Mouse (Mus musculus): ENCODE measurements around the gene Mitf. TPM values are rescaled to one million over a fixed set of nuclear protein-coding genes. Genes with fewer than 3 reads are reported as not detected.
A peak's percentile ranks its signal among the peaks of the same experiment; 100 is the strongest.

The Mitf gene
- polyA plus RNA-seq (2014; fragmentation: Nextera tagmentation; extraction: Ambion mirVana), result 3.1 and 3.5 TPM in 2 replicates

DNA sequence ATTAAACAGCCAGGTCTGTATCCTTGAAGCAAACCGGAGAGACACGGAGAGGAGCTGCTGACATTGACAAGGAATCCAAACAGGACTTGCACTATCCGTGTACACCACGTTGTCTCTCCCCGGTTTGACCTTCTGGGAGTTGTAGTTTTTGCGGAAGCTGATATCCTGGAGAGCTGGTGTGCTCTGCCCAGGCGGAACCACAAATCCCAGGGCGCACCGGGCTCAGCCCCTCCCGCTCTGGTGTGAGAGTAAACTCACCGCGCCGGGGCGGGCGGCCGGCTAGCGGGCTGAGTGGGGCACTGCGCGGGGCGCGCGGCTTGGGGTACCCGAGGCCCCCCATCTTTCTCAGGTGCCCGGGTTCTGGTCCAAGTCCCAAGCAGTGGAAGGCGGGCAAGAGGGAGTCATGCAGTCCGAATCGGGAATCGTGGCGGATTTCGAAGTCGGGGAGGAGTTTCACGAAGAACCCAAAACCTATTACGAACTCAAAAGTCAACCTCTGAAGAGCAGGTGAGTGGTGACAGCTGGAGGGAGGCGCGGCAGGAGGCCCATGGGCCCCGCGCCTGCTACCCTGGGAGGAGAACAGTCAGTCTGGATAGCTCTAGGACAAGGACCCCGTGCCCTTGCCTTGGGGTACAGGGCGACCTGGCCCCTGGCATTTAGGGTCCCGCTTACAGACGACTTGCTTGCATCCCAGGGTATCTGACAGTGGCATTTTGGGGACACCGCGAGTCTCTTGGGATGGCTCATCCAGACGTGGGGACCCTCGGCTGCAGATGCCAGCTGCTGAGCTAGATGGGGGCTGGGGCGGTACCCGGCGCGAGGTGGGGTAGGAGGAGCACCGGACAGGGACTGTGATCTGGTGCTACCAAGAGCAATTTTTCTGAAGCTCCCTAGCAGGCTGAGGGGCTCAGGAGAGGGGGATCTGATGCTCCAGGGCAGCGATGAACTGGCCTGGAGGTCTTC is at the start of gene Mitf:
Gene Mitf, plus strand, starts transcription at position 272 of the 963 bp plus-strand sequence.
- Histone ChIP-seq H3K4me3 (ENCODE audit: low read depth, low read length) (peak within 1 kb of the TSS; percentile 67), H3K27ac (ENCODE audit: low read length) (no peak within 1 kb of the TSS), H3K4me2 (replicated peaks; ENCODE audit: low read depth, low read length) (peak within 1 kb of the TSS; percentile 93), H3K9me3 (ENCODE audit: control insufficient read depth, low read depth, low read length) (no peaks in the 10 kb centered on the region), H3K36me3 (ENCODE audit: control insufficient read depth, insufficient read depth, low read length) (no peaks in the 10 kb centered on the region), H3K27me3 (ENCODE audit: control insufficient read depth, insufficient read depth, low read length) (no peaks in the 10 kb centered on the region), H3K9ac (replicated peaks; ENCODE audit: low read depth, low read length) (peak within 1 kb of the TSS; percentile 42), H3K4me1 (ENCODE audit: control insufficient read depth, insufficient read depth, low read length) (no peaks in the 10 kb centered on the region)
- WGBS, result under 1% methylated on average over 51 of the region's 51 CpGs
- peak; percentile 95 for ATAC-seq (ENCODE audit: insufficient number of reproducible peaks, insufficient read depth, low FRiP score, low read depth)

DNA sequence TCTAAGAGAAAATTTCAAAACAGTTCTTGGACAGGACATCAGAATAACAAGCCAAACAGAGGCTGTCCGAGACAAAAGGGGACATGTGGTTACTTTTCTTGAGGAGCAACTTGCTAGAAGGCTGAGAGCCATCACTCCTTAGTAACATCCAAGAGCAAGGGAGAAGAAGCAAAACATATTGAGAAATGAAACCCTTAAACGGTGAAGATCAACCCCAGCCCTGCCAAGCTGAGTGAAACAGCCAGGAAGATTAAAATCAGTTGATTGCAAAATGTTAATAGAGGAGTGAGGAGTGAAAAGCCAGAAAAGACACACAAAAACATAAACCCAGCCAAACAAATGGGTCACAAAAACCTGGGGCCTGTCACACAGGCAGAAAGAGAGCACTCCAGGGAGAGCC is 49.5 kb upstream of the Mitf start:
- Histone ChIP-seq H3K27me3 (ENCODE audit: control insufficient read depth, insufficient read depth, low read length) (no peaks in the 10 kb centered on the region), H3K9me3 (ENCODE audit: control insufficient read depth, low read depth, low read length) (no peaks in the 10 kb centered on the region), H3K36me3 (ENCODE audit: control insufficient read depth, insufficient read depth, low read length) (no peaks in the 10 kb centered on the region), H3K4me2 (replicated peaks; ENCODE audit: low read depth, low read length) (no peak overlapping the region), H3K27ac (ENCODE audit: low read length) (no peak overlapping the region), H3K9ac (replicated peaks; ENCODE audit: low read depth, low read length) (no peak overlapping the region), H3K4me1 (ENCODE audit: control insufficient read depth, insufficient read depth, low read length) (no peaks in the 10 kb centered on the region), H3K4me3 (ENCODE audit: low read depth, low read length) (no peak overlapping the region)
- ATAC-seq (ENCODE audit: insufficient number of reproducible peaks, insufficient read depth, low FRiP score, low read depth), result no peak
- WGBS, result 75% methylated on average over 2 of the region's 2 CpGs

DNA sequence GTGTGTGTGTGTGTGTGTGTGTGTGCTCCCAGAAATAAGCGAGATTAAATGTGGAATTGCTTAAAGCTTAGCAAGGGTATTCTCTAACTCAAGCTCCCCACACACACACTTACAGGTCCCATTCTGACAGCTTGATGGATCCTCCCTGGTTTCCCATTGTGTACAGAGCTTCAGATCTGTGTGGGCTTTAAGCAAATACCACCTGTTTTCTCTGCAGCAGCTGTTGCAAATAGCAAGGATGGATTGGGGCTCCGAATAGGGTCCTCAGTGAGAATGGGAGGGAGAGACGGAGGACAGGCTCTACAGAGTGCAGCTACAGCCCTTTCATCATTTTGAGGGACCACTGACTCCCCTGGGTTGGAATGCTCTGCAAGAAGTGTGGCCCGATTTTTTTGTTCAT is 48.0 kb upstream of the Mitf start:
- Histone ChIP-seq H3K4me2 (replicated peaks; ENCODE audit: low read depth, low read length) (no peak overlapping the region), H3K9ac (replicated peaks; ENCODE audit: low read depth, low read length) (no peak overlapping the region), H3K27me3 (ENCODE audit: control insufficient read depth, insufficient read depth, low read length) (no peaks in the 10 kb centered on the region), H3K36me3 (ENCODE audit: control insufficient read depth, insufficient read depth, low read length) (no peaks in the 10 kb centered on the region), H3K27ac (ENCODE audit: low read length) (no peak overlapping the region), H3K4me1 (ENCODE audit: control insufficient read depth, insufficient read depth, low read length) (no peaks in the 10 kb centered on the region), H3K9me3 (ENCODE audit: control insufficient read depth, low read depth, low read length) (no peaks in the 10 kb centered on the region), H3K4me3 (ENCODE audit: low read depth, low read length) (no peak overlapping the region)
- 40% methylated on average over 4 of the region's 4 CpGs for WGBS
- no peak for ATAC-seq (ENCODE audit: insufficient number of reproducible peaks, insufficient read depth, low FRiP score, low read depth)

DNA sequence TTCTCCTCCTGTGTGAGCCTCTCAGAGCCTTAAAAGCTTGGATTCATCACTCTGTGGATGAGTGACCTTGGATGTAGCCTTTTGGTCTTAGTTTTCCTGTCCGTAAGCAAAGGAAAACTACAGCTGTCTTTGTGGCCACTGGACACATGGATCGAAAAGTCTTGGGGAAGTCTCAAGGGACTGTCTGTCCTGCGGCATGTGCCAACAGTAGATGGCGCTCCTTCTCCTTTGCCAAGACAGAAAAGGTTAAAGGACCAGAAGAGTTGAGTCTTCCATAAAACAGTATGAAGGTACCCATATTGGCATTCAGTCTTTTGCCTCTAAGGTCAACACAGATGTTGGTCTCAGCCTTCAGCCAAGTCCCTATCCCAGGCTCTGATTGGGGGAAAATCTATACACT is 47.6 kb upstream of the Mitf start:
- Histone ChIP-seq H3K4me3 (ENCODE audit: low read depth, low read length) (no peak overlapping the region), H3K4me2 (replicated peaks; ENCODE audit: low read depth, low read length) (no peak overlapping the region), H3K27me3 (ENCODE audit: control insufficient read depth, insufficient read depth, low read length) (no peaks in the 10 kb centered on the region), H3K27ac (ENCODE audit: low read length) (no peak overlapping the region), H3K36me3 (ENCODE audit: control insufficient read depth, insufficient read depth, low read length) (no peaks in the 10 kb centered on the region), H3K4me1 (ENCODE audit: control insufficient read depth, insufficient read depth, low read length) (no peaks in the 10 kb centered on the region), H3K9ac (replicated peaks; ENCODE audit: low read depth, low read length) (no peak overlapping the region), H3K9me3 (ENCODE audit: control insufficient read depth, low read depth, low read length) (no peaks in the 10 kb centered on the region)
- no peak for ATAC-seq (ENCODE audit: insufficient number of reproducible peaks, insufficient read depth, low FRiP score, low read depth)
- 8% methylated on average over 4 of the region's 4 CpGs for WGBS

DNA sequence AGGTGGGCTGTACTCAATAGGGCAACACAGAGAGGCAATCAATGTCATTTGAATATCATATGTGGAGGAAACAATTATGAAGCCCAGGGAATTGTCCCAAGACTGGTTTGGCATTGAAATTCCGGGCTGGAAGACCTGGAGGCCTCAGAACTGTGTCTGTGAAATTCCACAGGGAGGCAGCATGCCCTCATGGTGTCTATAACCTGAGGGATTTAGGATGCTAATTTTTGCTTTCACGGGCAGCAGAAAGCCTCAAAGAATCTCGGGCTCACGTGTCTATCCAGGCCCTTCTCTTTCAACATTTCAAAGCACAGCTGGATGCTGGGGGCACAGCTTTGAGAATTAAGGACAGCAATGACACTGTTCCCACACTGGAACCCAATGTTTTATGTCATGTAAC is 45.5 kb upstream of the Mitf start:
- H3K4me3 ChIP-seq (ENCODE audit: low read depth, low read length), result no peak overlapping the region
- no peaks in the 10 kb centered on the region for H3K9me3 ChIP-seq (ENCODE audit: control insufficient read depth, low read depth, low read length)
- H3K27ac ChIP-seq (ENCODE audit: low read length), result no peak overlapping the region
- no peak overlapping the region for H3K9ac ChIP-seq (replicated peaks; ENCODE audit: low read depth, low read length)
- 20% methylated on average over 4 of the region's 4 CpGs for WGBS
- no peaks in the 10 kb centered on the region for H3K4me1 ChIP-seq (ENCODE audit: control insufficient read depth, insufficient read depth, low read length)
- ATAC-seq (ENCODE audit: insufficient number of reproducible peaks, insufficient read depth, low FRiP score, low read depth), result no peak
- no peaks in the 10 kb centered on the region for H3K36me3 ChIP-seq (ENCODE audit: control insufficient read depth, insufficient read depth, low read length)
- H3K27me3 ChIP-seq (ENCODE audit: control insufficient read depth, insufficient read depth, low read length), result no peaks in the 10 kb centered on the region
- no peak overlapping the region for H3K4me2 ChIP-seq (replicated peaks; ENCODE audit: low read depth, low read length)

DNA sequence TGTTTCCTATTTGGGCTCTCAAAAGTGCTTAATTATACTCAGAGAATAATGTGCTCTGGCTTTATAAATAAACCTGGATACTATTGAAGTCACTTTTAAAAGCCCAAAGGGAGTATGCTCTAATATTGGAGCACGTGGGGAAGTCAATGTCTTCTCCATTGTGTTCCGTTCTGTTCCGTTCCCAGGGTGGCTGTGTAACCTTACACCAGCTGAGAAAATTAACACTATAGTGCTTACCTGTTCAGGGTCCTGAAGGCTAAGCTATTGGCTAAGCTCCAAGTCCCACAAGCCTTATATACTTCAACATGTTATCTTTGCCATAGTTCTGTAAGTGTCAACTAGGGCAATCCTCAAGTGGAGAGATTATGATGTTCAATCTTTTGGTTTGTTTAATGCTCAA is 42.9 kb upstream of the Mitf start:
- no peak overlapping the region for H3K27ac ChIP-seq (ENCODE audit: low read length)
- no peak overlapping the region for H3K4me2 ChIP-seq (replicated peaks; ENCODE audit: low read depth, low read length)
- no peaks in the 10 kb centered on the region for H3K27me3 ChIP-seq (ENCODE audit: control insufficient read depth, insufficient read depth, low read length)
- 24% methylated on average over 3 of the region's 3 CpGs for WGBS
- no peaks in the 10 kb centered on the region for H3K9me3 ChIP-seq (ENCODE audit: control insufficient read depth, low read depth, low read length)
- H3K36me3 ChIP-seq (ENCODE audit: control insufficient read depth, insufficient read depth, low read length), result no peaks in the 10 kb centered on the region
- H3K9ac ChIP-seq (replicated peaks; ENCODE audit: low read depth, low read length), result no peak overlapping the region
- no peak overlapping the region for H3K4me3 ChIP-seq (ENCODE audit: low read depth, low read length)
- no peak for ATAC-seq (ENCODE audit: insufficient number of reproducible peaks, insufficient read depth, low FRiP score, low read depth)
- H3K4me1 ChIP-seq (ENCODE audit: control insufficient read depth, insufficient read depth, low read length), result no peaks in the 10 kb centered on the region

DNA sequence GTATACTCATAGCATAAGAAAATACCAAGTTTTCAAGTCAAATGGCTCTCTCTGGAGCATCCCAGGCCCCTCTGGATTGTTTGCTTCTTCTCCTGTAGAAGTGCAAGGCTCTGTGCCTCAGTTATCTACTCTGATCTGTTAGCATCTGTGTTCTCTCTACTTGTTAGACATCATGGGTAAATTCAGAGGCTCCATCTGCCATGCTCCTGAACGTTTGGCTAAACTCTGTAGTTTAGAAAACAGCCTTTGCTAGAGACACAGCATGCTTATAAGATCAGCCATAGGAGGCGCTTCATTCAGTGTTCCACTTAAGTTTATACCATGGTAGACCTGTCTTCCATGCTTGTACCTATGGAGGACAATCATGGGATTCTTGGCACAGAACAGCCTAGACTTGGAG is 39.0 kb upstream of the Mitf start:
- Histone ChIP-seq H3K4me2 (replicated peaks; ENCODE audit: low read depth, low read length) (no peak overlapping the region), H3K36me3 (ENCODE audit: control insufficient read depth, insufficient read depth, low read length) (no peaks in the 10 kb centered on the region), H3K27ac (ENCODE audit: low read length) (no peak overlapping the region), H3K4me3 (ENCODE audit: low read depth, low read length) (no peak overlapping the region), H3K27me3 (ENCODE audit: control insufficient read depth, insufficient read depth, low read length) (no peaks in the 10 kb centered on the region), H3K9ac (replicated peaks; ENCODE audit: low read depth, low read length) (no peak overlapping the region), H3K9me3 (ENCODE audit: control insufficient read depth, low read depth, low read length) (no peaks in the 10 kb centered on the region), H3K4me1 (ENCODE audit: control insufficient read depth, insufficient read depth, low read length) (no peaks in the 10 kb centered on the region)
- 74% methylated on average over 2 of the region's 2 CpGs for WGBS
- ATAC-seq (ENCODE audit: insufficient number of reproducible peaks, insufficient read depth, low FRiP score, low read depth), result no peak

DNA sequence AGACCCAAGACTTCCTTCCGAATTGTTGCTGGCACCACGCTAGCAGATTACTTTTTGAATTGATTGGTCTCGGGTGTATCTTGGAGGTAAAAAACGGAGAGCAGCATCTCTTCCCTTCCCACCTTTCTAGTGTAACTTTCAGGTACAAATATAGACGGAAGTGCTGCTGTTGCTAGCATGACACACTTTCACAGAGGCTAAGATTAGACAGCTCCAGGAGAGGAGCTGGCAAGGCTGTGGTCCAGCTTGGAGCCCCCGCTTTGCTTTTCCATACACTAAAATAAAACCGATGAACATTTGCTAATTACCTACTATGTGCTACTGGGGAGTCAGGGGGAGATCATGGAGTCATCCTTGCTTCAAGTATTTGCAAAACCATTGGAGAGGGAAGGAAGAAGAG is 37.3 kb upstream of the Mitf start:
- Histone ChIP-seq H3K27ac (ENCODE audit: low read length) (no peak overlapping the region), H3K9ac (replicated peaks; ENCODE audit: low read depth, low read length) (no peak overlapping the region), H3K27me3 (ENCODE audit: control insufficient read depth, insufficient read depth, low read length) (no peaks in the 10 kb centered on the region), H3K4me2 (replicated peaks; ENCODE audit: low read depth, low read length) (no peak overlapping the region), H3K9me3 (ENCODE audit: control insufficient read depth, low read depth, low read length) (no peaks in the 10 kb centered on the region), H3K4me1 (ENCODE audit: control insufficient read depth, insufficient read depth, low read length) (no peaks in the 10 kb centered on the region), H3K36me3 (ENCODE audit: control insufficient read depth, insufficient read depth, low read length) (no peaks in the 10 kb centered on the region), H3K4me3 (ENCODE audit: low read depth, low read length) (no peak overlapping the region)
- ATAC-seq (ENCODE audit: insufficient number of reproducible peaks, insufficient read depth, low FRiP score, low read depth), result no peak
- WGBS, result 89% methylated on average over 7 of the region's 7 CpGs
